Mouse (Mus musculus): ENCODE data around the gene Dtnb. TPM values are rescaled to one million over a fixed set of nuclear protein-coding genes. Genes with fewer than 3 reads are reported as not detected.
A peak's percentile ranks its signal among the peaks of the same experiment; 100 is the strongest.

Gene Dtnb
- polyA plus RNA-seq, 2 experiments: 16.4 to 17.0 TPM

DNA sequence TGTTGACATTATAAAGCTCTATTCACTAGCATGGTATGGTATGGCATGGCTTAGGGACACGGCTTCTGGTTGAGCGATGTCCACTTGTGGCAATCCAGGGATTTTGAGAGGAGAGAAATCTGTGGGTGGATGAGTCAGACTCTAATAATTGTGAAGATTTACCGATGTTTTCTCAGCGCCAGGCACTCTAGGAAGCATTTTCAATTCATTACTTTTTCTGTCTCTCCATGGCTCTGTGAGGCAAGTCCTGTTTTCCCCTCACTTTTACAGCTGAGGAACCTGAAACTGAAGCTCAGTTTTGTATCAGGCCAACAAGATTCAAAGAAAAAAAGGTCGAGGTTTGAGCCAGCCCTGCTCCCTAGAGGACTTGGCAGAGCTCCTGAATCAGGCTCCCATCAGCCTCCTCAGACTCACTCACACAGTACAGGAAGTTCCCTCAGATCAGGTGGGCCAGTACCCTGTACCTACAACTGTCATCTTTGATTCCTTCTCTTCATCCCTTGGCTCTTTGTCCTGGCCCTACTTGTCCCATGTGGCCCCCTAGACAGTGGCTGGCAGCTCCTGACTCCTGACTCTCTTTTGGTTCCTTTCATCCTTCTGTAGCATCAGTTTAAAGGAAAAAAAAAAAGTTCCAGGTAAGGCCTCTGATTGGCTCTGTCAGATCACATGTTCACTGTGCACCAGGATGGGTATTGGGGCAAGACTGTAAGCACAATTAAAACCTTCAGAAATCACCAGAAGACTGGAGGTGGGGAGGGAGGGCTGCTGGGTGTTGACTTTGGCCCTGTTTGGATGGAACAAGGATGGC is 252.9 kb downstream of the Dtnb start:
- ATAC-seq (ENCODE audit: insufficient read depth): 0 out of 2 replicates have a peak, but pooled peaks have one; percentile 15
- Histone ChIP-seq H3K4me3 (ENCODE audit: insufficient read depth in 1 of 2, low read depth in 2 of 2, low read length in 2 of 2) (no peak overlapping the region), H3K36me3 (replicated peaks; ENCODE audit: control insufficient read depth, insufficient read depth, low read depth) (no peaks in the 10 kb centered on the region), H3K4me2 (ENCODE audit: low read depth) (no peak overlapping the region), H3K4me1 (replicated peaks; ENCODE audit: control insufficient read depth in 2 of 2, insufficient read depth in 2 of 2, low read length in 1 of 2) (0 out of 4 replicates have a peak, but pooled peaks cover 0 to 4% of the 10 kb centered on the region in 2 experiments), H3K9ac (replicated peaks) (no peak overlapping the region), H3K27me3 (ENCODE audit: control insufficient read depth, insufficient read depth, low read length) (no peaks in the 10 kb centered on the region), H3K27ac (no peak overlapping the region), H3K9me3 (ENCODE audit: control insufficient read depth, low read length) (no peaks in the 10 kb centered on the region)
- WGBS (ENCODE audit: insufficient replicate concordance): 64% methylated on average over 5 of the region's 5 CpGs
- no peak for TF ChIP-seq EP300 (IDR thresholded peaks at IDR 0.05; ENCODE audit: low read depth)
- TF ChIP-seq CTCF (IDR thresholded peaks at IDR 0.05; ENCODE audit: low read depth): no peak
- no peak for DNase-seq (ENCODE audit: low read depth in 3 of 3, low spot score in 3 of 3)

DNA sequence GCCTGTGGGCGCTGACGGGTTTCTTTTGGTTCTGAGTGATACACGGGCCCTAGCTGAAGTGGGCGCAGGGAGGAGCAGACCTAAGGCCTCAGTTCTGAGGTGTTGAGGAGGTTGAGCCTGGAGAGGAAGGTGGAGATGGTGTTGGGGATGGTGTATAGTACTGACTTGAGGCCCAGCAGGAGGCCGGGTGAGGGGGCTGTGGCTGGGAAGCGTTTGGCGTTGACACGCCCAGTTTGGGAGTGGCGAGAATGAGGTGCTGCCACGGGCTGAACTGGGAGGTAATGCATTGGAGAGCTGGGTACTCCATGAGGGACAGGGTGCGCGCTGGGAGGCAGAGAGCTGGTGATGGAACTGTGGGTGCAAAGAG is 253.5 kb downstream of the Dtnb start:
- H3K4me2 ChIP-seq (ENCODE audit: low read depth): no peak overlapping the region
- no peaks in the 10 kb centered on the region for H3K9me3 ChIP-seq (ENCODE audit: control insufficient read depth, low read length)
- H3K4me1 ChIP-seq (replicated peaks; ENCODE audit: control insufficient read depth in 2 of 2, insufficient read depth in 2 of 2, low read length in 1 of 2): 0 out of 4 replicates have a peak, but pooled peaks cover 0 to 4% of the 10 kb centered on the region in 2 experiments
- WGBS (ENCODE audit: insufficient replicate concordance): 38% methylated on average over 12 of the region's 12 CpGs
- DNase-seq (ENCODE audit: low read depth in 3 of 3, low spot score in 3 of 3) (no peak), ATAC-seq (ENCODE audit: insufficient read depth) (peak; percentile 52; the same call in 1 of the 2 replicates)
- no peak overlapping the region for H3K9ac ChIP-seq (replicated peaks)
- no peaks in the 10 kb centered on the region for H3K27me3 ChIP-seq (ENCODE audit: control insufficient read depth, insufficient read depth, low read length)
- TF ChIP-seq EP300 (IDR thresholded peaks at IDR 0.05; ENCODE audit: low read depth) (no peak), CTCF (IDR thresholded peaks at IDR 0.05; ENCODE audit: low read depth) (no peak)
- H3K4me3 ChIP-seq (ENCODE audit: insufficient read depth in 1 of 2, low read depth in 2 of 2, low read length in 2 of 2): no peak overlapping the region
- H3K27ac ChIP-seq: no peak overlapping the region
- H3K36me3 ChIP-seq (replicated peaks; ENCODE audit: control insufficient read depth, insufficient read depth, low read depth): no peaks in the 10 kb centered on the region

DNA sequence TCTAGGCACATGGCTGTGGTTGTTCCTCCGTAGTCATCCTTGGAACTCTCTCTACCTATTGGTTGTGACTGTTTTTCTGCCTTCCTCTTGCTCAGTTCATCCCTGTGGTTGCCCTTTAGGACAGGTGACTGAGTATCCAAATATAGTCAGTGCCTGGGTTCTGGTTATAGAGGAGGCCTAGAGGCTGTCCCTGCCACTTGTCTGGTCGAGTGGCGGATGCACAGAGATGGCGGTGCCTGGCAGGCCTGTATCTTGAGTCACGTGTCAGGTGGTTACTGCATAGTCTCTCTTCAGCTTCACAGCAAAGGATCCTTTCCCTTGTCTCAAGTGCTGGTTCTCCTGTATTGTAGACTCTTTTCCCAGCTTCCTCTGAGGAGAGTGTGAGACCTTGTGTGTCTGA is 255.6 kb downstream of the Dtnb start:
- H3K9ac ChIP-seq (replicated peaks): no peak overlapping the region
- no peak overlapping the region for H3K4me2 ChIP-seq (ENCODE audit: low read depth)
- DNase-seq (ENCODE audit: low read depth in 3 of 3, low spot score in 3 of 3) (no peak), ATAC-seq (ENCODE audit: insufficient read depth) (no peak)
- H3K27me3 ChIP-seq (ENCODE audit: control insufficient read depth, insufficient read depth, low read length): no peaks in the 10 kb centered on the region
- H3K9me3 ChIP-seq (ENCODE audit: control insufficient read depth, low read length): no peaks in the 10 kb centered on the region
- no peak overlapping the region for H3K27ac ChIP-seq
- WGBS (ENCODE audit: insufficient replicate concordance): 65% methylated on average over 5 of the region's 5 CpGs
- 0 out of 4 replicates have a peak, but pooled peaks cover 0 to 6% of the 10 kb centered on the region in 2 experiments for H3K4me1 ChIP-seq (replicated peaks; ENCODE audit: control insufficient read depth in 2 of 2, insufficient read depth in 2 of 2, low read length in 1 of 2)
- no peak overlapping the region for H3K4me3 ChIP-seq (ENCODE audit: insufficient read depth in 1 of 2, low read depth in 2 of 2, low read length in 2 of 2)
- TF ChIP-seq EP300 (IDR thresholded peaks at IDR 0.05; ENCODE audit: low read depth) (no peak), CTCF (IDR thresholded peaks at IDR 0.05; ENCODE audit: low read depth) (no peak)
- H3K36me3 ChIP-seq (replicated peaks; ENCODE audit: control insufficient read depth, insufficient read depth, low read depth): no peaks in the 10 kb centered on the region

Small RNA genes lying within 50 kb of the gene (microRNA-seq; reads per million reads assigned to microRNA genes)
- not detected for gene Gm26050

Other genes with a start within 250 kb of the Dtnb start
- gene Kif3c, start 207.2 kb upstream of the Dtnb start, polyA plus RNA-seq (2012; rRNA removed): 0.42 and 0.58 TPM in 2 replicates
- gene Kif3c, start 207.2 kb upstream of the Dtnb start, polyA plus RNA-seq (2014; fragmentation: Nextera tagmentation; extraction: Ambion mirVana): 0.58 and 0.61 TPM in 2 replicates
- gene Asxl2, start 145.5 kb upstream of the Dtnb start, polyA plus RNA-seq (2012; rRNA removed): 5.9 and 6.7 TPM in 2 replicates
- 7.2 and 8.9 TPM in 2 replicates for gene Asxl2, start 145.5 kb upstream of the Dtnb start, polyA plus RNA-seq (2014; fragmentation: Nextera tagmentation; extraction: Ambion mirVana)
- 5.2 and 5.3 TPM in 2 replicates for gene Dnmt3a, start 233.6 kb downstream of the Dtnb start, polyA plus RNA-seq (2012; rRNA removed)
- gene Dnmt3a, start 233.6 kb downstream of the Dtnb start, polyA plus RNA-seq (2014; fragmentation: Nextera tagmentation; extraction: Ambion mirVana): 12.8 and 14.1 TPM in 2 replicates

Measured in liver, embryonic 14.5 days (tissue).